Mouse (Mus musculus): ENCODE data around the gene Rad17.

GRCm38 (mm10) chr13:100658091-100658490, 7.2 kb upstream of the Rad17 start:
- TF ChIP-seq CTCF (IDR thresholded peaks at IDR 0.05; ENCODE audit: low read depth, low read length) (no peak), EP300 (IDR thresholded peaks at IDR 0.05; ENCODE audit: insufficient read depth, low read depth, low read length) (no peak)

All from ES-Bruce4 (cell line).